Mouse (Mus musculus): Measurements from ENCODE around the gene Adgrf1. TPM values are rescaled to one million over a fixed set of nuclear protein-coding genes. Genes with fewer than 3 reads are reported as not detected.

Adgrf1 gene
- total RNA-seq (2021), result not detected
- long read RNA-seq, experiment 1, result 0 reads
- long read RNA-seq, experiment 2, result 0 reads

DNA sequence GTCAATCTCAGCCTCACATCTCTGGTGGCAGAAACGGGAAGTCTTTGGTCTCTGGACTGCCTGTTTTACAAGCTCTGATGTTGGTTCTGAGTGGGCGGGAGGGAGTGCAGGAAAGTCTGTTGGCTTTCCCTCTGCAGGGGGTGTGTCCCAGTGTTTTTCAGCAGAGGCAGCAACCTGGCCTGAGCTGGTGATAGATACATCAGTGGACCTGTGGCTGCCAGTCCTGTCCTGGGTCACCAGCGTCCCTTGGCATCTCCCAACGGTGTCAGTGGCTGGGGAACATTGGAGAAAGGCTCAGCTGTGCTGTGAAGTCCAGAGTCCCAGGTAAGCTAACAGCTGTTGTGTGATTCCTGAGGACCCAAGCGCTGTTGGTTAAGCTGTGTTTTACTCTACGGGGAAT is at the start of gene Adgrf1:
Gene Adgrf1 (plus strand): TSS at position 169 of the 400 bp plus-strand sequence.
- no peak for TF ChIP-seq CTCF (conservative IDR thresholded peaks at IDR 0.05)
- Histone ChIP-seq H3K4me3 (no peak within 1 kb of the TSS), H3K27ac (no peak within 1 kb of the TSS)
- DNase-seq (ENCODE audit: low spot score in 2 of 2), result no peak

DNA sequence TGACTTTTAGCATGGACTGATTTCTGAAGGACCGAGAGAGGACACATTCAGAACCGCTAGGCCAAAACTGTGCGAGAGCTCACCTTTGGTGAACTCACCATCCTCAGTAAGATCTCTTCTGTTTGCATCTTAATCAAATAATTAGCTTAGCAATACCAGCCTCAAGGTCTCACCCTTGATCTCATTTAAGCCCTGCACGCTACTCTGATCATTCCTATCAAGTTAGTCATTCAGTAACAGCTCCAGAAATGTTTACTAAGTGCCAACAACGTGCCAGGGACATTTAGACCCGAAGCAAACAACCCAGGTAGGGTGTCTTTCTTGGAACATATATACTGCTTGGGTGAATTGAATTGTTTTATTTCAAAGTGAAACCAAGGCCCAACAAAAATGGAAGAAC is 44.0 kb upstream of the Adgrf1 start:
- Histone ChIP-seq H3K4me3 (no peak overlapping the region), H3K27ac (no peak overlapping the region)
- no peak for TF ChIP-seq CTCF (conservative IDR thresholded peaks at IDR 0.05)
- DNase-seq (ENCODE audit: low spot score in 2 of 2), result no peak

DNA sequence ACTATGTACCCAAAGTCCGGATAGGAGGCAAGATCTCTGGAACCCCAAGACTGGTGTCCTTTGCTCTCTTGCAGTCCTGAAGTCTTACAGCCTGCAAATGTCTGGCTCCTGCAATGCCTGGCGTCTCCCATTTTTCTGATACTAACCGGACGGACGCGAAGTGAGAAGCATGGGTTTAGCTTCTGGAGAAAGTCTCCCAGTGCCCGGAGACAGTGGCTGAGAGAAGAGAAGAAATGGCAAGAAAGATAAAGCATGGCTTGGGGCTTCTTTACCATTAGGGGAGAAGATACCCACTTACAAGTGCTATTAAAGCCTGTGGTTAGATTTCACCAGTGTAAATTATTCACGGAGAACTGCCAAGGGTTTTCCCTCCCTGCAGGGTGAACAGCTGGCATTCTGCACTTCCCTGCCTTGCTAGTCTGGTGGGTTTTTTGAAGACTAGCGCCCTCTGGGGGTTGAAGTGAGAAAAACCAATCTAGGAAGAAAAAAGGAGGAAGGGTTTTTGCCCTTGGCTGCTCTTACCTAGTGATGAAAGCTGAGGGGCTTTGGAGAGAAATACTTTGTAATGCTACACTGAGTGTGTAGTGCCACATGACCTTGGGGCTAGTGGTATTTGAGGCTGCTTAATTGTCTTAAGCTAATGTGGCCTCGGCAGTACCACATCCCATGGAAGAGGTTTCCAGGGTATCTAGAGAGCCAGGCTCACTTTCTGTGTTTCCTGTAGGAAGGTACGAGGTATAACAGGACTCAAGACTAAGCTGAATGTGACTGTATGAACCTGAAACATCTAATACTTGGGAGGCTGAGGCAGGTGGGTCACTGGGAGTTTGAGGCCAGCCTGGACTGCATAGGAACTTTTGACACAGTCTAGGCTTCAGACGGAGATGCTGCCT is 40.3 kb upstream of the Adgrf1 start:
- peak; percentile 78 to 84 for DNase-seq (ENCODE audit: low spot score in 2 of 2)
- Histone ChIP-seq H3K27ac (no peak overlapping the region), H3K4me3 (peak overlapping the region; percentile 22; the same call in 1 of the 2 replicates)
- peak; percentile 91 for TF ChIP-seq CTCF (conservative IDR thresholded peaks at IDR 0.05)

DNA sequence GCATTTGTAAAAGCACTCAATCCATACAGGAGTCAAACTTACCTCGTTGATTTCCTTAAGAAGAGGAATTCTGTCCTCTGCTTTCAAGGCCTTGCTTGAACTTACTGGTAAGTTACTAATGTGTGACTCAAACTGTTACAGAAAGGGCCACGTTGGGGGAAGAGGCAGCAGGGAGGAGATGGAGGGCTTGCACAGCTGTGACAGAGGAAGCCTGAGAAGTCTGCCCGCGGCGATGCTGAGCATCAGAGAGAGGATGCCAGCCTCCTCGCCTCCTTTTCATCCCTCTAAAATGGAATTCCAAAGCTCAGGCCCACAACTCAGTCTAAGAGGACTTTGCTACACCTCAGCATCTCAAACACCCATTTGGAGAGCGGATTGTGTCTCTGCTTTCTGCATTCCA is 39.3 kb upstream of the Adgrf1 start:
- no peak for TF ChIP-seq CTCF (conservative IDR thresholded peaks at IDR 0.05)
- H3K4me3 ChIP-seq, result no peak overlapping the region
- DNase-seq (ENCODE audit: low spot score in 2 of 2), result no peak
- no peak overlapping the region for H3K27ac ChIP-seq

DNA sequence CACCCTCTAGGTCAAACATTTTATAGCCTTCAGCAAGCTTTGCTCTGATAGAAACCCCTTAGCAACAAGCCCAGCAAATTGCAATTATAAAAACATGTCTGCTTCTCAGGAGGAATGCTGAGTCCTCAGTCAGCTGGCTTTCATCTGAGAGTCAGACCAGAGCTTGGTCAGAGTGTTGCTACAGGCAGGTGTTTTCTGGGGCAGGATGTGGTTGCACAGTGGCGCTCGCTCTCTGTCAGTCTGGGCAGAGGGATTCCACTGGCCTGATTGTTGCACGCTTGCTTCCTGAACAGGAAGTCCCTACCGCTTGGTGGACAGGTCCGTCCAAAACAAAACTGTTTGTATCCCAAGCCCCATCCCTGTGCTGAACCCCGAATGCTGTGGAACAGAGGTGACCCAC is 37.4 kb upstream of the Adgrf1 start:
- no peak overlapping the region for H3K4me3 ChIP-seq
- no peak for DNase-seq (ENCODE audit: low spot score in 2 of 2)
- no peak for TF ChIP-seq CTCF (conservative IDR thresholded peaks at IDR 0.05)
- H3K27ac ChIP-seq, result no peak overlapping the region

DNA sequence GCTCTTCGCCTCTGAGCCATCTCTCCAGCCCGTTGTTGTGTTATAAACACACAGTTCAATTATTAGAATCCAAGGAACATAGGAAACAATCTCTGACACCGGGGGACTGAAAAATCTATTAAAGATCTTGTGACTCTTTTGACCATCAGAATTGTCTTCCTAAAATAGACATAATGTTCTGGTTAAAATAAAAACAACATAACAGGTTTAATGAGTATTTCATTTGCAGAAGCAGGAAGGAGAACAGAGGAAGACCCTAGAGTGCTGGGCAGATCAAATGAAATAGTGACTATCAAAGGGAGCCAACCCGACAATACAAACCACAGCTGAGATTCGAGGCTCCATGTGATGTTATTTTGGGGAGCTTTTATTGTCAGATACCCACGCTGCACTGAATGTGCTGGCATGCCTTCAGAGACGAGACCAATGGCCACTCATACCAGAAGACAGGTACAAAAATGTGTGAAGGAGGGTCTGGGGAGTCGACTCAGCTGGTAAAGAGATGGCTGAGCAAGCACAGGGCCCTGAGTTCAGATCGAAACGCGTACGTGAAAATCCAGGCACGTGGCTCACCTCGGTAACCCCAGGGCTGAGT is 33.4 kb upstream of the Adgrf1 start:
- no peak for DNase-seq (ENCODE audit: low spot score in 2 of 2)
- TF ChIP-seq CTCF (conservative IDR thresholded peaks at IDR 0.05), result no peak
- H3K27ac ChIP-seq, result no peak overlapping the region
- H3K4me3 ChIP-seq, result no peak overlapping the region

DNA sequence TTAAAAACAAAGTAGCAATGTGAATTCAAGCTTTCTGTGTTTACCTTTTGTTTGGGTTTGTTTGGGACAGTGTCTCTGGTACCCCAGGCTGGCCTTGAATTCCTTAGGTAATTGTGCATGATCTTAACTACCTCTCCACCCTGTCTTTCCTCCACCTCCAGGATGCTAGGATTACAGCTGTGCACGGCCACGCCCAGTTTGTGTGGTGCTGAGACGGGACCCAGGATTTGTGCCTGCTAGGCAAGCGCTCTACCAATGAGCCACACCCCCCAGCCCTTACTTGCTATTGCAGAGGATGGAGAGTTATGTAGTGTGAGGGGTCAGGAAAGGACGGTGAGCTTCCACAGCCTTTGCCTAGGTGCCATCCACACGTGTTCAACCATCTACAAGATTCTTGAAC is 31.1 kb upstream of the Adgrf1 start:
- no peak for TF ChIP-seq CTCF (conservative IDR thresholded peaks at IDR 0.05)
- no peak overlapping the region for H3K27ac ChIP-seq
- DNase-seq (ENCODE audit: low spot score in 2 of 2), result no peak
- H3K4me3 ChIP-seq, result no peak overlapping the region

DNA sequence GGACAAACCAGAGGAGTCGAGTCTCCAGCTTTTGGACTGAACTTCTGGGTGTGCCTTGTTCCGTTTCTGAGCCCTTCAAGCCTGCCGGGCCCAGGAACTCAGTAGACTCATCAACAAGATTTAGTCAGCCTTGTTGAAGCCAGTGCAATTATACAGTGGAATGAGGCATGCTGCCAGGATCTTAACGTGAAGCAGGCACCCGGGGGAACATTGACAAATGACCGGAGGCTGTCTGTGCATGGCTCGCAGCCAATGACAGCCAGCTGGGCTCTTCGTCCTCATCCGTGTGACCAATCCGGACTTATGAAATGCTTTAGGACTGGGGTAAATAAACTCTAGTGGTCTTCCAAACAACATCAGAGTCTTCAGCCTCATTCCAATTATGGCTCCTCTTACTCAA is 29.0 kb upstream of the Adgrf1 start:
- TF ChIP-seq CTCF (conservative IDR thresholded peaks at IDR 0.05), result no peak
- Histone ChIP-seq H3K27ac (no peak overlapping the region), H3K4me3 (no peak overlapping the region)
- peak; percentile 12 to 17 for DNase-seq (ENCODE audit: low spot score in 2 of 2)

GRCm38 (mm10) chr17:43242609-43243008 is 27.5 kb upstream of the Adgrf1 start:
- DNase-seq (ENCODE audit: low spot score in 2 of 2), result no peak
- no peak overlapping the region for H3K4me3 ChIP-seq
- no peak overlapping the region for H3K27ac ChIP-seq
- TF ChIP-seq CTCF (conservative IDR thresholded peaks at IDR 0.05), result no peak

DNA sequence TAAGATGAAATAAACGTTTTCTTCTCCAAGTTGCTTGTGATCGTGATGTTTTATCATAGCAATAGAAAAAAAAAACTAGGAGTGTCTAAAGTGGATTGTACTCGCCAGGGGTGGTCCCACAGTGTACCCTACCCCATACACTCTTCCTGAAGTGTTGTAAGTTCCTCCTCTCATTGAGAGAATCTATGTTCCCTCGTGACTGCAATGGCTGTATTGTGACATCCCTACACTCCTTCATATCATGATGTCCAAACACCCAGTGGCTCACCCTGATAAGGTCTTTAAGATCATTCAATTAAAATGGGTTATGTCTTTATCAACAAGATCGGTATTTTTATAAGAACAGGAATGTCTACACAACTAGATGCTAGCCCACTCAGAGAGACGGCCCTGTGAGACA is 24.8 kb upstream of the Adgrf1 start:
- H3K4me3 ChIP-seq, result no peak overlapping the region
- no peak overlapping the region for H3K27ac ChIP-seq
- TF ChIP-seq CTCF (conservative IDR thresholded peaks at IDR 0.05), result no peak
- no peak for DNase-seq (ENCODE audit: low spot score in 2 of 2)

DNA sequence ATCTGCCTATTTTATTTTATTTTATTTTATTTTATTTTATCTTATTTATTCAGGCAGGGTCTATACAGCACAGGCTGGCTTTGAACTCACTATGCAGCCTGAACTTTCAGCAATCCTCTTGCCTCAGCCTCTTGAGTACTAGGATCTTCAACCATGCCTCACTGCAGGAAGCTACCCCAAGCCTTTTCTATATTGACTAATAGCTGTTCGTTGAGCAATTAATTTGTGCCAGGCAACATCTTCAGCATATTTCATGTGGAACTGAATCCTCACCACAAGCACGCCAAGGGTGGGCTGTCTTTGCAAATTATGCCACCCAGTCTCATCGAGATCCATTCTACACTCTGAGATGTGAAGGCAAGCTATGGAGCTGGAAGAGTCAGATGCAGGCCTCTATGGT is 22.9 kb upstream of the Adgrf1 start:
- DNase-seq (ENCODE audit: low spot score in 2 of 2), result no peak
- TF ChIP-seq CTCF (conservative IDR thresholded peaks at IDR 0.05), result no peak
- H3K4me3 ChIP-seq, result no peak overlapping the region
- H3K27ac ChIP-seq, result no peak overlapping the region

GRCm38 (mm10) chr17:43249645-43250044 is 20.5 kb upstream of the Adgrf1 start:
- Histone ChIP-seq H3K4me3 (no peak overlapping the region), H3K27ac (no peak overlapping the region)
- no peak for DNase-seq (ENCODE audit: low spot score in 2 of 2)
- TF ChIP-seq CTCF (conservative IDR thresholded peaks at IDR 0.05), result no peak

GRCm38 (mm10) chr17:43251249-43252125 is 18.6 kb upstream of the Adgrf1 start:
- TF ChIP-seq CTCF (conservative IDR thresholded peaks at IDR 0.05), result no peak
- no peak overlapping the region for H3K27ac ChIP-seq
- no peak for DNase-seq (ENCODE audit: low spot score in 2 of 2)
- no peak overlapping the region for H3K4me3 ChIP-seq

Measured in layer of hippocampus, adult 2 months (tissue).